In the genomic region with DNA sequence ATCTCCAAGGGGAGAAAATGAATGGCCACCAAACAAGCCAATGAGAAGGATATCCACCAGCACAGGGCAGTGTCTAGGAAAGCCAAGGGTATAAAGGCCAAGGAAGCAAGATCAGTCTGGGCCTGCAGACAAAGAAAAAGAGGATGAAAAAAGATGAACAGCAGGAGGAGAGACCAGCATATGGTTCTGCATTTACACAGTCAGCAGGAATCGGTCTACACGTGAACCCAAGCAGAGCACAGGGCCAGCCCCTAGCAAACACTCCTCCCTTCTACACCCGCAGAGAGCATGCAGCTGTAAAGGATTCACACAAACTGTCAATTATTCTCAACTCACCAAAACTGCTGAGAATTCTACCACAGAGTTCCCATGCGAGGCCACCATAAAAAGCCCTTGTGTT, we compare ENCODE assay signal across 12 mouse cellular contexts. TPM values are rescaled to one million over a fixed set of nuclear protein-coding genes. Genes with fewer than 3 reads are reported as not detected.
"Had no signal": no experiment of that assay in that cellular context is flagged by ENCODE, and none has a peak within 500 bp of the region (broad histone marks: within the 10 kb centered on the region; RNA-seq: fewer than 3 reads in every experiment).

No protein-coding gene starts in this region.

- DNase-seq: kidney, postnatal 36 days; lung, adult 2 months; lung, postnatal 10 days; lung, postnatal 4 days; midbrain, embryonic 14.5 days; thymus, postnatal 4 days had no signal

RNA-seq across cellular contexts. Expression of a gene that starts 59.9 kb away (rescaled TPM):
- total RNA-seq: layer of hippocampus, adult 2 months; layer of hippocampus, postnatal 10 days had no signal
- polyA plus RNA-seq: limb, embryonic 10.5 days; liver, embryonic 15.5 days; midbrain, embryonic 10.5 days; midbrain, embryonic 14.5 days; neural tube, embryonic 12.5 days had no signal
